Mouse (Mus musculus) lung, embryonic 15.5 days (tissue): ENCODE results near the gene Olfr1504. TPM values are rescaled to one million over a fixed set of nuclear protein-coding genes. Genes with fewer than 3 reads are reported as not detected.
"Not testable (repeated sequence)": the region's sequence is repeated elsewhere in the genome, so short reads cannot be mapped to it uniquely, and the experiment has no call there.

Experiments
- ATAC-seq: fragments of 200-750 bp; cut with Nextera tagmentation; 2 replicates; pipeline ENCODE4 v1.8.0; 2017; ENCODE audit warnings: moderate number of reproducible peaks, borderline replicate concordance; ENCODE audit not compliant: low FRiP score, low TSS enrichment; ENCODE audit errors: extremely low read depth
- H3K27ac ChIP-seq: fragments of 300-500 bp; sonication (generic); 2 replicates; pipeline ENCODE4 v1.5.1; 2015; ENCODE audit warnings: moderate library complexity, mild to moderate bottlenecking, inconsistent platforms
- H3K27me3 ChIP-seq: fragments of 300-500 bp; sonication (generic); 2 replicates; pipeline ENCODE4 v1.6.1; 2015; ENCODE audit warnings: inconsistent platforms
- H3K36me3 ChIP-seq: fragments of 300-500 bp; sonication (generic); 2 replicates; pipeline ENCODE4 v1.6.1; 2015; ENCODE audit warnings: inconsistent platforms
- H3K4me1 ChIP-seq: fragments of 300-500 bp; sonication (generic); 2 replicates; pipeline ENCODE4 v1.6.1; 2015; ENCODE audit warnings: inconsistent platforms
- H3K4me2 ChIP-seq: fragments of 300-500 bp; sonication (generic); 2 replicates; pipeline ENCODE4 v1.6.1; 2015; ENCODE audit warnings: inconsistent platforms, mild to moderate bottlenecking, moderate library complexity
- H3K4me3 ChIP-seq: fragments of 300-500 bp; sonication (generic); 2 replicates; pipeline ENCODE4 v1.5.1; 2015; ENCODE audit warnings: mild to moderate bottlenecking, inconsistent platforms
- H3K9ac ChIP-seq: fragments of 300-500 bp; sonication (generic); 2 replicates; pipeline ENCODE4 v1.6.1; 2015; ENCODE audit warnings: inconsistent platforms
- H3K9me3 ChIP-seq: fragments of 300-500 bp; sonication (generic); 2 replicates; pipeline ENCODE4 v1.6.1; 2016; ENCODE audit warnings: inconsistent platforms
- WGBS: fragments of 180-500 bp; shearing (Covaris S2); methylation state at CpG from one replicate; pipeline ENCODE4 v1.1.7; 2015; 5-methylcytosine and 5-hydroxymethylcytosine counted together
- polyA plus RNA-seq: library from polyadenylated mRNA; unstranded; fragments of >200 nt; fragmentation: Nextera tagmentation; extraction: Ambion mirVana; gene quantifications from 2 replicates; pipeline ENCODE4 v1.2.1, GENCODE M21; 2015

Gene Olfr1504
- not detected in 2 replicates for polyA plus RNA-seq

DNA sequence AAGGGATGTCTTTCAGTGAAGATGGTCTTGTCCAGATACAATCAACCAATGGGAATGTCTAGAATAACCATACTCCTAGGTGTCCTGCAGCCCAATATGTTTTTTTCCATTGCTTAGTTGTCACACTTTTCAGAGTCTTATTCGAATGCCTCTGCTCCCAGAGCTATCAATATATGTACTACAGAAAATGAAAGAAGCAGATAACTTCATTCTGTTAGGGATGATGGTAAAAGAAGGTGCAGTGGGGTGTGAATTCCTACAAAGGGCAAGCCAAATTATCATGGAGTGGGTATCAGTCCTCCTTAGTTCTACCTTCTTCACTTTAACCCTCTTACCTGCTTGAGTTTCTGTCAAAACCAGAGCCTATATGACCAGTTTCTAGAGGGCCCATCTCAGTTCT lies at the start of gene Olfr1504:
Olfr1504 (minus strand) TSS at position 101 of the 400 bp plus-strand sequence.
- Histone ChIP-seq H3K9me3 (no peaks in the 10 kb centered on the region), H3K9ac (no peak within 1 kb of the TSS), H3K36me3 (no peaks in the 10 kb centered on the region), H3K4me3 (no peak within 1 kb of the TSS), H3K27ac (no peak within 1 kb of the TSS), H3K27me3 (no peaks in the 10 kb centered on the region), H3K4me2 (no peak within 1 kb of the TSS), H3K4me1 (no peaks in the 10 kb centered on the region)
- ATAC-seq, result no peak
- 53% methylated on average over 1 of the region's 1 CpGs for WGBS

DNA sequence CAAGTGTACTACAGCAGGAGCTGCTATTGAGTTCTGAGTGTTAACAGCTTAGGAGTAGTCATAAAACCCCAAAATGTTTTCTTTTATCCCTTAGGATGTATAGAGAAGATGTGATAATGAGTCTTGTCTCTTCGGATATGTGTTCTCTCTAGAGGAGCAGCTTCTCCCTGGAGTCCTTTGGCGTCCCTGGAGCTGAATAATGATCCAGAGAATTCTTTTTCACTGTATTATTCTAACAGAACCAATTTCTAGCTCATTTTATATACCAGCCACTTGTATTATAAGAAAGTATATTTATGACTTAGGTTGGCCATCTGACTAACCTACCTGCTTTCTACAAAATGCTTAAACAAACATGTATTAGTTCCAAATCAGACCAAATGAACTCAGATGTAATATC lies 15.5 kb upstream of the Olfr1504 start, which contains the start of gene Olfr1505:
Olfr1505 (plus strand) TSS at position 301 of the 400 bp plus-strand sequence.
- Histone ChIP-seq H3K9ac (no peak within 1 kb of the TSS), H3K9me3 (no peaks in the 10 kb centered on the region), H3K27ac (no peak within 1 kb of the TSS), H3K36me3 (no peaks in the 10 kb centered on the region), H3K4me3 (no peak within 1 kb of the TSS), H3K4me1 (no peaks in the 10 kb centered on the region), H3K27me3 (no peaks in the 10 kb centered on the region), H3K4me2 (no peak within 1 kb of the TSS)
- WGBS, result 64% methylated on average over 2 of the region's 2 CpGs
- no peak for ATAC-seq

GRCm38 (mm10) chr19:13861495-13861894 lies 36.2 kb downstream of the Olfr1504 start, which contains the start of gene Olfr1502:
Gene Olfr1502 (plus strand): TSS chr19:13861795.
- no peak within 1 kb of the TSS for H3K4me2 ChIP-seq
- H3K27ac ChIP-seq, result no peak within 1 kb of the TSS
- WGBS, result 88% methylated on average over 1 of the region's 1 CpGs
- H3K9me3 ChIP-seq, result no peaks in the 10 kb centered on the region
- H3K4me3 ChIP-seq, result no peak within 1 kb of the TSS
- no peaks in the 10 kb centered on the region for H3K4me1 ChIP-seq
- no peaks in the 10 kb centered on the region for H3K36me3 ChIP-seq
- no peaks in the 10 kb centered on the region for H3K27me3 ChIP-seq
- no peak for ATAC-seq
- no peak within 1 kb of the TSS for H3K9ac ChIP-seq

DNA sequence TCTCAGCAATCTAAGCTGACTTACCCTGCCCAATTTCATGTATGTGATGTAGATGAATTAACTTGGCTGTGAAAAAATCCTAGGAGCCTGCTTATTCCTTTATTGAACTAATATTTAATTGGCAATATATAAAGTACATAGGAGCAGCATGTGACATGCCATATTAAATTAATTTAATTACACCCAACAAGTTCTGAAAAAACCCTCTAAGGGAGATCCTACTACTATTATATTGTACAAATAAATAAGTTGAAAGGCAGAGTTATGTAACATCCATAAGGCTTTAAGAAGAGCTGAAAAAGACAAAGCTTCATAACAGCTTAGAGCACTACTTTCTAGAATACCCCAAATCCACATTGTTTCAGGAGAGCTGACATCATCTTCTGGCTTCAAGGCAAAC lies 47.1 kb downstream of the Olfr1504 start, which contains the start of gene Olfr1501:
Olfr1501 (minus strand) TSS at position 101 of the 400 bp plus-strand sequence.
- H3K4me2 ChIP-seq, H3K27ac ChIP-seq, ATAC-seq, H3K27me3 ChIP-seq, H3K9ac ChIP-seq, H3K9me3 ChIP-seq, H3K36me3 ChIP-seq, H3K4me1 ChIP-seq, H3K4me3 ChIP-seq: not testable (repeated sequence)

Other genes starting within 250 kb of the Olfr1504 start
- not detected in 2 replicates for gene Olfr1490, start 246.8 kb downstream of the Olfr1504 start, polyA plus RNA-seq
- not detected in 2 replicates for gene Olfr1491, start 200.7 kb downstream of the Olfr1504 start, polyA plus RNA-seq
- not detected in 2 replicates for gene Olfr1493-ps1, start 174.7 kb downstream of the Olfr1504 start, polyA plus RNA-seq
- gene Olfr1494, start 158.2 kb downstream of the Olfr1504 start, polyA plus RNA-seq, result not detected in 2 replicates
- gene Olfr1495, start 133.3 kb downstream of the Olfr1504 start, polyA plus RNA-seq, result not detected in 2 replicates
- not detected in 2 replicates for gene Olfr1496, start 120.0 kb downstream of the Olfr1504 start, polyA plus RNA-seq
- gene Olfr1497, start 99.7 kb downstream of the Olfr1504 start, polyA plus RNA-seq, result not detected in 2 replicates
- gene Olfr1499, start 78.5 kb downstream of the Olfr1504 start, polyA plus RNA-seq, result not detected in 2 replicates
- gene Olfr1500, start 67.4 kb downstream of the Olfr1504 start, polyA plus RNA-seq, result not detected in 2 replicates
- gene Olfr1501, start 47.2 kb downstream of the Olfr1504 start, polyA plus RNA-seq, result not detected in 2 replicates
- not detected in 2 replicates for gene Olfr1502, start 36.1 kb downstream of the Olfr1504 start, polyA plus RNA-seq
- not detected in 2 replicates for gene Olfr1505, start 15.6 kb upstream of the Olfr1504 start, polyA plus RNA-seq